Mouse (Mus musculus): ENCODE measurements around the gene Clcn2.

DNA sequence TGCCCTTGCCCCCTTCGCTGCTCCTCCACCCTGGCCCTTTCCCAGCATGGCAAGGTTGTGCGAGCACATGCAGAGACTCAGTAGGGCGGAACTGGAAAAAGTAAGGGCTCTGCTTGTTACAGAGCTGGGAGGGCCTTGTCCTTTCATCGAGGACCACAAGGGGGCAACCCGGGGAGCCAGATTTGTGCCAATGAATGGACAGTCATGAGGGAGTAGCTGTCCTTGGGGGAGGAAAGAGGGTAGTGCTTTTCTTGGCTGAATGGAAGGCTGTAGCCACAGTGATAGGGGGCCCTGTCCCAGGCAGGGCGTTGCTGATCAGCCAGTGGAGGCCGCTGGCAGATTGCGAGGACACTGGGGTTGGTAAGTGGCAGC lies 15.0 kb downstream of the Clcn2 start:
- TF ChIP-seq CTCF (IDR thresholded peaks at IDR 0.05; ENCODE audit: extremely low read depth, insufficient read depth, insufficient read length, insufficient replicate concordance) (peak; percentile 53; the same call in 1 of the 2 replicates), POLR2A (IDR thresholded peaks at IDR 0.05; ENCODE audit: low read depth, low read length) (no peak)

Measured in spleen, adult 2 months (tissue).